Mouse (Mus musculus) heart, adult 2 months (tissue): ENCODE results near the gene Nectin1.

Experiments used
- CTCF ChIP-seq: fragments of 200-600 bp; IDR thresholded peaks from 2 replicates; pipeline ENCODE4 v1.8.1; 2022; ENCODE audit warnings: antibody characterized with exemption, mild to moderate bottlenecking, moderate library complexity
- EP300 ChIP-seq: fragments of 200-500 bp; IDR thresholded peaks from 2 replicates; pipeline ENCODE4 v1.6.1; 2011; ENCODE audit warnings: low read depth, low read length, control low read depth; ENCODE audit not compliant: insufficient read depth
- POLR2A ChIP-seq: fragments of 200-500 bp; IDR thresholded peaks from 2 replicates; pipeline ENCODE4 v1.6.1; 2011; ENCODE audit warnings: mild to moderate bottlenecking, low read depth, low read length, control low read depth; ENCODE audit not compliant: insufficient read depth

DNA sequence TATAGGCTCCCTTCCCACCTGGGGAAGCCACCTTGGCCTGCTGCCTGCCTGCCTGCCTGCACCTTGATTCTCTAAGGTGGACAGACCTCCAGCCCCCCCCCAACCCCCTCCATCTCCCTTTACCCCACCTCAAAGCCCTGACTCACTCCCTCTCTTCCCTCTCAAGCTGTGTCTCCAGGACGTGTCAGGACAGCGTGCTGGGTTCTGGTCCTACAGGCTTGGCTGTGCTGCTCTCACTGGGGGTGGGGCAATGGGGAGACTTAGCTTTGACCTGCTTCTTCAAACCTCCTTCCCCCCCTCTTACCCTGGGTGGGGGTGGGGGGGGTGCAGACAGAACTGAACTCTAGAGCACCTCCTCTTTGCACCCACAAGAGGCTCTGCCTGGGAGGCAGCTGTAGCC, 29.7 kb downstream of the Nectin1 start:
- TF ChIP-seq CTCF (no peak), EP300 (no peak), POLR2A (no peak)
